Comparison of ENCODE assay signal across 17 mouse cellular contexts in genomic region chr6:28862304-28862703, GRCm38 (mm10). TPM values are rescaled to one million over a fixed set of nuclear protein-coding genes. Genes with fewer than 3 reads are reported as not detected.
DNase-seq lines count a peak whose midpoint lies in the region; ATAC-seq and TF ChIP-seq lines count a peak whose summit lies in the region.
"Had no signal": no experiment of that assay in that cellular context is flagged by ENCODE, and none has a peak within 500 bp of the region (broad histone marks: within the 10 kb centered on the region; RNA-seq: fewer than 3 reads in every experiment).

No protein-coding gene starts in this region.

- no peak overlapping the region for H3K4me2 ChIP-seq in hindbrain, postnatal 0 days (ENCODE audit: low read depth, low read length)
- H3K4me2 ChIP-seq: embryonic facial prominence, embryonic 15.5 days; forebrain, embryonic 12.5 days; limb, embryonic 12.5 days; liver, embryonic 15.5 days had no signal

- H3K27me3 ChIP-seq in hindbrain, postnatal 0 days (ENCODE audit: insufficient read depth, low read length): no peaks in the 10 kb centered on the region
- H3K27me3 ChIP-seq: embryonic facial prominence, embryonic 15.5 days; limb, embryonic 12.5 days; liver, embryonic 15.5 days had no signal

- no peaks in the 10 kb centered on the region for H3K9me3 ChIP-seq in hindbrain, postnatal 0 days (ENCODE audit: low read length)
- H3K9me3 ChIP-seq: embryonic facial prominence, embryonic 15.5 days; forebrain, embryonic 12.5 days; limb, embryonic 12.5 days; liver, embryonic 15.5 days had no signal

- H3K27ac ChIP-seq in hindbrain, postnatal 0 days: no peak overlapping the region
- H3K27ac ChIP-seq: embryonic facial prominence, embryonic 15.5 days; forebrain, embryonic 12.5 days; heart, adult 2 months; limb, embryonic 12.5 days; liver, embryonic 15.5 days had no signal

- peak; percentile 31 for DNase-seq in gastrocnemius, postnatal 10 days
- DNase-seq in gastrocnemius, adult 18-20 months (ENCODE audit: low spot score): no peak
- DNase-seq in layer of hippocampus, adult 8-10 months (ENCODE audit: low spot score in 2 of 2): peak; percentile 34 to 39
- DNase-seq in layer of hippocampus, adult 9-10 months (ENCODE audit: low spot score): no peak
- DNase-seq in NIH3T3 (ENCODE audit: low read depth): peak; percentile 48
- DNase-seq in hindbrain, postnatal 0 days (ENCODE audit: low spot score): peak; percentile 39
- DNase-seq in yolk sac, embryonic 10.5 days (ENCODE audit: low spot score): no peak
- DNase-seq in cerebellum, adult 11 months: no peak
- DNase-seq: heart, adult 2 months; heart, postnatal 10 days; lung, postnatal 10 days; thymus, postnatal 25 days had no signal

- H3K4me3 ChIP-seq in hindbrain, postnatal 0 days (ENCODE audit: low read length): no peak overlapping the region
- H3K4me3 ChIP-seq: embryonic facial prominence, embryonic 15.5 days; forebrain, embryonic 12.5 days; heart, adult 2 months; limb, embryonic 12.5 days; liver, embryonic 15.5 days had no signal

- H3K36me3 ChIP-seq in hindbrain, postnatal 0 days (ENCODE audit: insufficient read depth, low read length): no peaks in the 10 kb centered on the region
- H3K36me3 ChIP-seq: embryonic facial prominence, embryonic 15.5 days; forebrain, embryonic 12.5 days; limb, embryonic 12.5 days; liver, embryonic 15.5 days had no signal

- H3K9ac ChIP-seq in hindbrain, postnatal 0 days (replicated peaks; ENCODE audit: low read length): no peak overlapping the region
- H3K9ac ChIP-seq: embryonic facial prominence, embryonic 15.5 days; forebrain, embryonic 12.5 days; limb, embryonic 12.5 days; liver, embryonic 15.5 days had no signal

- ATAC-seq in hindbrain, postnatal 0 days: peak; percentile 74

- no peak for TF ChIP-seq CTCF in hindbrain, postnatal 0 days (IDR thresholded peaks at IDR 0.05; ENCODE audit: low read depth)

- 49% methylated on average over 8 of the region's 8 CpGs for WGBS in hindbrain, postnatal 0 days

- H3K4me1 ChIP-seq in hindbrain, postnatal 0 days (ENCODE audit: insufficient read depth, low read length): peaks cover 12% of the 10 kb centered on the region

RNA-seq across cellular contexts. Expression of gene Lrrc4, which starts 30.8 kb away (rescaled TPM):
- total RNA-seq in gastrocnemius, postnatal 10 days (2021): 1 to 10 TPM; 1.0 to 1.1 TPM
- under 1 TPM; 0.39 to 0.40 TPM for total RNA-seq in gastrocnemius, adult 18-20 months (2021)
- total RNA-seq in layer of hippocampus, adult 8-10 months (2022): 10 to 100 TPM; 89.1 to 97.1 (median 91.5) TPM
- total RNA-seq in hindbrain, postnatal 0 days (2014; rRNA removed): 54.8 and 59.8 TPM in 2 replicates
- polyA plus RNA-seq in hindbrain, postnatal 0 days (2015; fragmentation: Nextera tagmentation; extraction: Ambion mirVana): 6.0 and 6.1 TPM in 2 replicates
- total RNA-seq: neutrophil, adult 5-6 weeks had no signal

Comparison
In these comparisons a context has a peak if more than half of its experiments do, and no peak if none do; other contexts are left out.
1. DNase-seq: peak in gastrocnemius, postnatal 10 days (single experiment), layer of hippocampus, adult 8-10 months (2 of 2), NIH3T3 (single experiment) and hindbrain, postnatal 0 days (single experiment); none in gastrocnemius, adult 18-20 months (single experiment), layer of hippocampus, adult 9-10 months (single experiment), yolk sac, embryonic 10.5 days (single experiment) and cerebellum, adult 11 months (single experiment).
2. RNA of gene Lrrc4, which starts 30.8 kb away (total RNA-seq): 89.1 to 97.1 TPM in layer of hippocampus, adult 8-10 months and 54.8 to 59.8 TPM in hindbrain, postnatal 0 days; 1.0 to 1.1 TPM in gastrocnemius, postnatal 10 days and 0.39 to 0.40 TPM in gastrocnemius, adult 18-20 months; every median in the first group is over 10 times any median in the second.